In the genomic region with DNA sequence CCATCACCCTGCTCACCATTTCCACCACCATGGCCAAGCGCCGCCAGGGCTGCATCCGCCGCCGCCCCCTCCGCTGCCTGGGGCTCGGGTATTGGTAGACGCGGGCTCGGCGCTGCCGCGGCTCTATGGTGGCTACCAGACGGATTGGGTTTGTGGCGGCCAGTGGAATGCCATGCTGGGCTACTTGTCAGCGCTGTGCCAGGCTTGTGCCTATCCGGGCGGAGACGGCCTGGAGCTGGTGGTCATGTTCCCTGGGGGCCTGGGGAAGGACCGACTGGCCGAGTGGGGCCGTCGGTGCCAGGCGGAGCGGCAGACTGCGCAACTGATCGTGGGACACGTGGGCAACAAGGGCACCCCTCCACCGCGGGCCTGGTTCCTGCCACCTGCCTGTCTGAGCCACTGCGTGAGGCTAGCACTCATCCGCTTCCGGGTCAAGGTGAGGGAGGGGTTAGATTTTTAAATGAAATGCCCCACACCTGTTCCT, we compare ENCODE assay signal across 8 mouse cellular contexts. TPM values are rescaled to one million over a fixed set of nuclear protein-coding genes. Genes with fewer than 3 reads are reported as not detected.
DNase-seq lines count a peak whose midpoint lies in the region; ATAC-seq lines count a peak whose summit lies in the region.

No protein-coding gene starts in this region.

- H3K4me3 ChIP-seq in intestine, embryonic 14.5 days (ENCODE audit: low read depth, low read length), result peak overlapping the region; percentile 54

- H3K9me3 ChIP-seq in intestine, embryonic 14.5 days (ENCODE audit: control insufficient read depth, low read length), result no peaks in the 10 kb centered on the region

- H3K4me2 ChIP-seq in intestine, embryonic 14.5 days (ENCODE audit: low read length), result peak overlapping the region; percentile 55

- DNase-seq in layer of hippocampus, adult 11-12 months (ENCODE audit: low spot score), result peak; percentile 35
- no peak for DNase-seq in layer of hippocampus, adult 9-10 months (ENCODE audit: low spot score)
- peak; percentile 23 to 36 for DNase-seq in cerebellum, postnatal 4 days (ENCODE audit: low spot score in 2 of 2)
- peak; percentile 52 for DNase-seq in gastrocnemius, postnatal 14 days
- DNase-seq in intestine, embryonic 14.5 days (ENCODE audit: low spot score), result no peak
- peak; percentile 21 to 52 for DNase-seq in left cerebral cortex, postnatal 25 days (ENCODE audit: low spot score in 2 of 2)
- DNase-seq in right cerebral cortex, postnatal 36 days (ENCODE audit: low spot score in 2 of 2), result peak; percentile 14 to 44

- no peaks in the 10 kb centered on the region for H3K36me3 ChIP-seq in intestine, embryonic 14.5 days (ENCODE audit: control insufficient read depth, insufficient read depth, low read length)

- 0 out of 2 replicates have a peak, but pooled peaks cover 3% of the 10 kb centered on the region for H3K4me1 ChIP-seq in intestine, embryonic 14.5 days (replicated peaks; ENCODE audit: control insufficient read depth, insufficient read depth, low read length)

- 0 out of 2 replicates have a peak, but pooled peaks cover 5% of the 10 kb centered on the region for H3K27me3 ChIP-seq in intestine, embryonic 14.5 days (replicated peaks; ENCODE audit: control insufficient read depth, insufficient read depth, low read length)

- intact Hi-C loops in gastrocnemius, postnatal 14 days (cut with DNase I; ENCODE audit: low total_unique reads), result no loop called here
- intact Hi-C loops in left cerebral cortex, postnatal 25 days (cut with DNase I), result loop anchor here (1.0 to 10.0 kb wide), 3 partner anchors 175 to 690 kb away; partner anchors contain the start of gene Tro

- peak; percentile 53 for ATAC-seq in intestine, embryonic 14.5 days (replicated peaks; ENCODE audit: low FRiP score, low TSS enrichment, low read depth)
- ATAC-seq in megakaryocyte-erythroid progenitor cell, adult 5-6 weeks (replicated peaks; ENCODE audit: low FRiP score, low TSS enrichment, poor library complexity, severe bottlenecking), result peak; percentile 73

- H3K9ac ChIP-seq in intestine, embryonic 14.5 days (ENCODE audit: low read length), result peak overlapping the region; percentile 52

- peak overlapping the region; percentile 54 for H3K27ac ChIP-seq in intestine, embryonic 14.5 days (ENCODE audit: low read depth)

- WGBS in intestine, embryonic 14.5 days, result 17% methylated on average over 32 of the region's 33 CpGs

RNA-seq across cellular contexts. Expression of gene Fam120c, which starts 0.6 kb away (rescaled TPM):
- 10 to 100 TPM; 15.0 to 17.4 TPM for total RNA-seq in gastrocnemius, postnatal 14 days (2021)
- 4.1 and 4.2 TPM in 2 replicates for polyA plus RNA-seq in intestine, embryonic 14.5 days (2014; fragmentation: Nextera tagmentation; extraction: Ambion mirVana)
- 10 to 100 TPM; 41.3 to 44.4 TPM for total RNA-seq in left cerebral cortex, postnatal 25 days (2021)
- total RNA-seq in megakaryocyte-erythroid progenitor cell, adult 5-6 weeks (2014; fragmentation: Nextera tagmentation), result 5.1 and 12.0 TPM in 2 replicates
- total RNA-seq in megakaryocyte-erythroid progenitor cell, adult 5-6 weeks (2017), result 2.5 and 7.5 TPM in 2 replicates

Comparison
In these comparisons a context has a peak if more than half of its experiments do, and no peak if none do; other contexts are left out.
1. DNase-seq: peak in layer of hippocampus, adult 11-12 months (single experiment), cerebellum, postnatal 4 days (2 of 2), gastrocnemius, postnatal 14 days (single experiment), left cerebral cortex, postnatal 25 days (2 of 2) and right cerebral cortex, postnatal 36 days (2 of 2); none in layer of hippocampus, adult 9-10 months (single experiment) and intestine, embryonic 14.5 days (single experiment).